ENCODE assay signal across 9 mouse cellular contexts in genomic region chr13:34964866-34965265, GRCm38 (mm10). TPM values are rescaled to one million over a fixed set of nuclear protein-coding genes. Genes with fewer than 3 reads are reported as not detected.
A peak's percentile ranks its signal among the peaks of the same experiment; 100 is the strongest.
DNase-seq lines count a peak whose midpoint lies in the region; ATAC-seq and TF ChIP-seq lines count a peak whose summit lies in the region.
"Had no signal": no experiment of that assay in that cellular context is flagged by ENCODE, and none has a peak within 500 bp of the region (broad histone marks: within the 10 kb centered on the region; RNA-seq: fewer than 3 reads in every experiment).

No protein-coding gene starts in this region.

- H3K27me3 ChIP-seq in forebrain, postnatal 0 days (ENCODE audit: insufficient read depth, low read length), result peaks cover 8% of the 10 kb centered on the region; the same call in 1 of the 2 replicates
- peaks cover 40% of the 10 kb centered on the region for H3K27me3 ChIP-seq in liver, embryonic 13.5 days

- H3K36me3 ChIP-seq in forebrain, postnatal 0 days (ENCODE audit: insufficient read depth), result no peaks in the 10 kb centered on the region
- no peaks in the 10 kb centered on the region for H3K36me3 ChIP-seq in liver, embryonic 13.5 days

- DNase-seq in gastrocnemius, adult 2 months, result no peak
- no peak for DNase-seq in gastrocnemius, postnatal 10 days
- DNase-seq in ES-CJ7 (ENCODE audit: low read depth, low spot score), result peak; percentile 64
- no peak for DNase-seq in forebrain, postnatal 0 days
- DNase-seq in liver, embryonic 13.5 days, result no peak
- no peak for DNase-seq in cerebellum, adult 11-12 months
- DNase-seq in gastrocnemius, postnatal 14 days, result no peak
- DNase-seq in cerebellum, adult 9-10 months, result no peak

- intact Hi-C loops in gastrocnemius, adult 2 months (cut with DNase I), result no loop called here
- intact Hi-C loops in gastrocnemius, postnatal 14 days (cut with DNase I; ENCODE audit: low total_unique reads), result no loop called here

- H3K27ac ChIP-seq in gastrocnemius, adult 2 months, result no peak overlapping the region
- H3K27ac ChIP-seq in forebrain, postnatal 0 days (ENCODE audit: low read depth, low read length), result no peak overlapping the region
- no peak overlapping the region for H3K27ac ChIP-seq in liver, embryonic 13.5 days

- H3K9me3 ChIP-seq in forebrain, postnatal 0 days (ENCODE audit: low read length), result no peaks in the 10 kb centered on the region
- H3K9me3 ChIP-seq in liver, embryonic 13.5 days (replicated peaks), result no peaks in the 10 kb centered on the region

- ATAC-seq in forebrain, postnatal 0 days, result no peak
- ATAC-seq in liver, embryonic 13.5 days (ENCODE audit: low read depth), result no peak

- WGBS in forebrain, postnatal 0 days, result 11% methylated on average over 5 of the region's 5 CpGs
- WGBS in liver, embryonic 13.5 days (ENCODE audit: insufficient replicate concordance), result 13% methylated on average over 5 of the region's 5 CpGs

- 0 out of 2 replicates have a peak, but pooled peaks cover 4% of the 10 kb centered on the region for H3K4me1 ChIP-seq in forebrain, postnatal 0 days (ENCODE audit: insufficient read depth)
- peaks cover 14% of the 10 kb centered on the region for H3K4me1 ChIP-seq in liver, embryonic 13.5 days (replicated peaks)

- no peak overlapping the region for H3K9ac ChIP-seq in forebrain, postnatal 0 days
- no peak overlapping the region for H3K9ac ChIP-seq in liver, embryonic 13.5 days

- H3K4me3 ChIP-seq in gastrocnemius, adult 2 months, result peak overlapping the region; percentile 70
- H3K4me3 ChIP-seq in forebrain, postnatal 0 days (ENCODE audit: low read depth, low read length), result peak overlapping the region; percentile 38; the same call in 1 of the 2 replicates
- H3K4me3 ChIP-seq in liver, embryonic 13.5 days (replicated peaks), result peak overlapping the region; percentile 42

- TF ChIP-seq CTCF in gastrocnemius, adult 2 months (IDR thresholded peaks at IDR 0.05), result no peak
- no peak for TF ChIP-seq CTCF in forebrain, postnatal 0 days (IDR thresholded peaks at IDR 0.05; ENCODE audit: low read depth)

- peak overlapping the region; percentile 68 for H3K4me2 ChIP-seq in forebrain, postnatal 0 days (ENCODE audit: low read depth)
- peak overlapping the region; percentile 63 for H3K4me2 ChIP-seq in liver, embryonic 13.5 days

RNA-seq across cellular contexts. Expression of gene Eci3, which starts 1.3 kb away (rescaled TPM):
- under 1 TPM; 0.64 to 0.73 TPM for total RNA-seq in gastrocnemius, adult 2 months (2021)
- total RNA-seq in gastrocnemius, postnatal 10 days (2021), result 1 to 10 TPM in 1 of 2 experiments, under 1 TPM in 1; 0.89 to 1.4 TPM
- 0.31 TPM in 1 of 2 replicates, not detected in the other for total RNA-seq in forebrain, postnatal 0 days (2014; rRNA removed)
- polyA plus RNA-seq in forebrain, postnatal 0 days (2015; fragmentation: Nextera tagmentation; extraction: Ambion mirVana), result 0.23 TPM in 1 of 2 replicates, not detected in the other
- 0.18 TPM in 1 of 2 replicates, not detected in the other for polyA plus RNA-seq in liver, embryonic 13.5 days (2015; fragmentation: Nextera tagmentation; extraction: Ambion mirVana)
- 1 to 10 TPM in 1 of 2 experiments, under 1 TPM in 1; 0.71 to 1.2 TPM for total RNA-seq in gastrocnemius, postnatal 14 days (2021)
- polyA plus RNA-seq: C2C12 had no signal

RNA-seq across cellular contexts. Expression of gene 4933417A18Rik, which starts 40.7 kb away (rescaled TPM):
- not detected for total RNA-seq in gastrocnemius, adult 2 months (2021)
- total RNA-seq in gastrocnemius, postnatal 10 days (2021), result not detected
- not detected in 2 replicates for total RNA-seq in forebrain, postnatal 0 days (2014; rRNA removed)
- polyA plus RNA-seq in forebrain, postnatal 0 days (2015; fragmentation: Nextera tagmentation; extraction: Ambion mirVana), result not detected in 2 replicates
- polyA plus RNA-seq in liver, embryonic 13.5 days (2015; fragmentation: Nextera tagmentation; extraction: Ambion mirVana), result not detected in 2 replicates
- not detected for total RNA-seq in gastrocnemius, postnatal 14 days (2021)
- polyA plus RNA-seq: C2C12 had no signal

RNA-seq across cellular contexts. Expression of gene Fam217a, which starts 40.8 kb away (rescaled TPM):
- under 1 TPM in 1 of 2 experiments, not detected in 1; 0.13 TPM for total RNA-seq in gastrocnemius, adult 2 months (2021)
- under 1 TPM in 1 of 2 experiments, not detected in 1; 0.23 TPM for total RNA-seq in gastrocnemius, postnatal 10 days (2021)
- 0.43 and 0.62 TPM in 2 replicates for total RNA-seq in forebrain, postnatal 0 days (2014; rRNA removed)
- polyA plus RNA-seq in forebrain, postnatal 0 days (2015; fragmentation: Nextera tagmentation; extraction: Ambion mirVana), result 0.55 and 1.0 TPM in 2 replicates
- polyA plus RNA-seq in liver, embryonic 13.5 days (2015; fragmentation: Nextera tagmentation; extraction: Ambion mirVana), result 0.35 and 0.44 TPM in 2 replicates
- total RNA-seq in gastrocnemius, postnatal 14 days (2021), result not detected
- polyA plus RNA-seq: C2C12 had no signal
